Mouse (Mus musculus) embryonic facial prominence, embryonic 15.5 days (tissue): Measurements from ENCODE around the gene Tekt3. TPM values are rescaled to one million over a fixed set of nuclear protein-coding genes. Genes with fewer than 3 reads are reported as not detected.
A peak's percentile ranks its signal among the peaks of the same experiment; 100 is the strongest.

ENCODE experiments used
- ATAC-seq: fragments of 200-750 bp; cut with Nextera tagmentation; 2 replicates; pipeline ENCODE4 v1.8.0; 2017; ENCODE audit warnings: low read depth, moderate TSS enrichment; ENCODE audit not compliant: insufficient number of reproducible peaks, low FRiP score, low TSS enrichment
- H3K27ac ChIP-seq: fragments of 300-500 bp; sonication (generic); replicated peaks from 2 replicates; pipeline ENCODE4 v1.5.1; 2015; ENCODE audit warnings: mild to moderate bottlenecking, inconsistent platforms
- H3K27me3 ChIP-seq: fragments of 300-500 bp; sonication (generic); 2 replicates; pipeline ENCODE4 v1.6.1; 2015; ENCODE audit warnings: inconsistent platforms
- H3K36me3 ChIP-seq: fragments of 300-500 bp; sonication (generic); 2 replicates; pipeline ENCODE4 v1.6.1; 2015; ENCODE audit warnings: mild to moderate bottlenecking, inconsistent platforms
- H3K4me1 ChIP-seq: fragments of 300-500 bp; sonication (generic); 2 replicates; pipeline ENCODE4 v1.6.1; 2015; ENCODE audit warnings: inconsistent platforms
- H3K4me2 ChIP-seq: fragments of 300-500 bp; sonication (generic); replicated peaks from 2 replicates; pipeline ENCODE4 v1.6.1; 2015; ENCODE audit warnings: mild to moderate bottlenecking, inconsistent platforms
- H3K4me3 ChIP-seq: fragments of 300-500 bp; sonication (generic); replicated peaks from 2 replicates; pipeline ENCODE4 v1.5.1; 2015; ENCODE audit warnings: mild to moderate bottlenecking, inconsistent platforms
- H3K9ac ChIP-seq: fragments of 300-500 bp; sonication (generic); 2 replicates; pipeline ENCODE4 v1.6.1; 2015; ENCODE audit warnings: inconsistent platforms
- H3K9me3 ChIP-seq: fragments of 300-500 bp; sonication (generic); replicated peaks from 2 replicates; pipeline ENCODE4 v1.6.1; 2016; ENCODE audit warnings: inconsistent platforms
- WGBS: fragments of 180-500 bp; shearing (Covaris S2); methylation state at CpG from one replicate; pipeline ENCODE4 v1.1.7; 2015; 5-methylcytosine and 5-hydroxymethylcytosine counted together
- polyA plus RNA-seq: library from polyadenylated mRNA; unstranded; fragments of >200 nt; fragmentation: Nextera tagmentation; extraction: Ambion mirVana; gene quantifications from 2 replicates; pipeline ENCODE4 v1.2.1, GENCODE M21; 2015

Gene Tekt3
- 0.09 and 0.63 TPM in 2 replicates for polyA plus RNA-seq

DNA sequence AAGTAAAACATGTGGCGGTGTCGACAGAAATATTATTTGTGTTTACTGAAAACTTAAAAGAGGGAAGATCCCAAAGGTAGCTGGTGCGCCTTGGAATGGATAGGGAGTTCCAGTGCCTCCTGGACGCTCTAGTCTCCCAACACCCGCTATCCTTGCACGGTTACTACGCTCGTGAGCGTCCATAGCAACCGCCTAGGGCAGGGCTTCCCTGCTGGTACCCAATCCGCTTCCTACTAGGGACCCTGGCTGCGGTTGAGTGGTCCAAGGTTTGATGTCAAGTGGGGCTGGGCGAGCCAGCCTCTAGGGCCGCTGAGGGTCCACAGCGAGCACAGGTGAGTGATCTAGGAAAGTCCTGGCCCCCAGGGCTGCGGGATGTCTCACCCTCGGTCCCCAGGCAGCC, at the start of gene Tekt3:
TSS of gene Tekt3 (plus strand) at position 209 of the 400 bp plus-strand sequence.
- no peaks in the 10 kb centered on the region for H3K9me3 ChIP-seq
- H3K4me3 ChIP-seq = no peak within 1 kb of the TSS
- 16% methylated on average over 17 of the region's 17 CpGs for WGBS
- peaks cover 5% of the 10 kb centered on the region for H3K27me3 ChIP-seq
- no peak within 1 kb of the TSS for H3K9ac ChIP-seq
- no peak for ATAC-seq
- H3K4me1 ChIP-seq = peaks cover 9% of the 10 kb centered on the region; the same call in 1 of the 2 replicates
- H3K4me2 ChIP-seq = no peak within 1 kb of the TSS
- H3K27ac ChIP-seq = no peak within 1 kb of the TSS
- no peaks in the 10 kb centered on the region for H3K36me3 ChIP-seq

DNA sequence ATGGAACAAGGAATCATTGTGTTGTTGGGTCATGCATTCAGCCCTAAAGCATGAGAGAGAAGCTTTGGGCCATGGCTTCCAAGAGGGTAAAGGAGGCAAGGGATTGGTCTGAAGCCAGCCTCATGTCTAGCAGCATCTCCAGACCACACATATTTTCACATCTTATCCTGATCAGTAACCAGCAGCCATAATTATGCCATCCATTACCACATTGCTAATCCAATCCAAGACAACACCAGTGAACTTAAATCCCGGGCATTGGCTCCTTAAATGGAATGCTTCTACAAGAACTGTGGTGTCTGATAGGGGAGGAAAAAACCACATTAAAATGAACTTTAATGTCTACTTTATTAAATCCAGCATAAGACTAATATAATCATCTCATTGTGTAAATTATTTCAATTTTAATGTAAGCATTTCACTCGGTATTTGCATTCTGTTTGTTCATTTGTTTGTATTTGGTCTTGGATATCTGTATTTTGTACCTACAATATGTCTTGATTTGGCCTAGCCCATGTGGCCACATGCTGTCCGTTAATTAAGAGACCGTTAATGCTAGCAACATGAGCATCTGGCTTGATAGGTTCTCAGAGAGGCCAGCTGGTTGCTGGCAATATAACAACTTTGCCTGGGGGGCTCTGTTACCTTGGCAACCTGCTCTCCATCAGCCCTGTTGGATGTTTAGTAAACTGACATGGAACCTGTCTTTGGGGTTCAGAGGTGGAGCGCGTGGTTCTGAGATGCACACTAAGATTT, 43.9 kb upstream of the Tekt3 start:
- Histone ChIP-seq H3K4me3 (no peak overlapping the region), H3K9ac (no peak overlapping the region), H3K27ac (no peak overlapping the region), H3K36me3 (no peaks in the 10 kb centered on the region), H3K4me1 (peaks cover 11% of the 10 kb centered on the region), H3K4me2 (no peak overlapping the region), H3K9me3 (no peaks in the 10 kb centered on the region), H3K27me3 (no peaks in the 10 kb centered on the region)
- 61% methylated on average over 6 of the region's 6 CpGs for WGBS
- ATAC-seq = no peak

DNA sequence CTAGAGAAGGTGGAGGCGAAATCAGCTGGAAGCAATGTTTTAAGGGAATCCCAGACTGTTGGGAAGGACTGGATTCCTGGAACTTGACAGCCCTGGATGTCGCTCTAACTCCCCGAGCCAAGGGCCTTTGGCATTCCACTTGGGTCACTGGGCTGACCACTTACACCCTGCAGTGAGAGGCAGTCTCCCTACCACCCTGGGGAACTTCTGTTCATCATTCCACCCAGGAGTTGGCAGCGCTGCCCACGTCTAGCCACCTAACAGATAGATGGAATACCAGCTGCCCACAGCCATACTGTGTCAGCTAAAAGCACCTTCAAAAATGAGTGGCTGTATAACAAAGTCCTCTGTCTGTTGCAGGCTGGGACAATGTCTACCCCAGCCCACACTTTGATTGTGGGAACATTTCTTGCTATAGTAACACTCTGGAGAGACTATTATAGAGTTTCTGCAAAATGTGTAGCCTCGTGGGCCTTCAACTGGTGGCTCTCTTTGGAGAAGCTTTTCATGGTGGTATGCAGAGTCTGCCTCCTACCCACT, 43.3 kb upstream of the Tekt3 start:
- Histone ChIP-seq H3K9me3 (no peaks in the 10 kb centered on the region), H3K4me3 (no peak overlapping the region), H3K4me1 (peaks cover 11% of the 10 kb centered on the region), H3K4me2 (no peak overlapping the region), H3K9ac (no peak overlapping the region), H3K27ac (no peak overlapping the region), H3K36me3 (no peaks in the 10 kb centered on the region), H3K27me3 (no peaks in the 10 kb centered on the region)
- 80% methylated on average over 6 of the region's 6 CpGs for WGBS
- ATAC-seq = no peak

DNA sequence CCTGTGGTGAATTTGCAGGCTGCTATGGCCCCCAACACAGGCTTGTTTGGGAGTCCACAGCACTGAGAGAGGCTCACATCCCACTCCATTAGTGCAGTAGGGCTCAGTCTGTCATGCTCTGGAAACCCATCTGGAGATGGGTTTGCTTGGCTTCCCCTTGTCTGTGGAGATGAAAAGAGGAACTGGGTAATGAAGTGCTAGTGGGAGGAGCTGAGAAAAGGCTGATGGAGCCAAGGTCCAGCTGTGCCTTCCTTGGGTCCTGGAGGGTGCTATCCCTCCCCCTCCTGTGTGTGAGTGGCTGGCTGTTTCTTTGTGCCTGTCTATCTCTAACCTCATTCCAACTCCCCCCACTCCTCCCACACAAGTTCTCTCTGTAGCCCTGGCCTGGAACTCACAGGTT, 40.8 kb upstream of the Tekt3 start:
- H3K27me3 ChIP-seq = no peaks in the 10 kb centered on the region
- H3K9ac ChIP-seq = no peak overlapping the region
- H3K9me3 ChIP-seq = no peaks in the 10 kb centered on the region
- H3K4me3 ChIP-seq = no peak overlapping the region
- H3K36me3 ChIP-seq = no peaks in the 10 kb centered on the region
- H3K4me2 ChIP-seq = no peak overlapping the region
- H3K4me1 ChIP-seq = peaks cover 11% of the 10 kb centered on the region
- no peak for ATAC-seq
- H3K27ac ChIP-seq = no peak overlapping the region

DNA sequence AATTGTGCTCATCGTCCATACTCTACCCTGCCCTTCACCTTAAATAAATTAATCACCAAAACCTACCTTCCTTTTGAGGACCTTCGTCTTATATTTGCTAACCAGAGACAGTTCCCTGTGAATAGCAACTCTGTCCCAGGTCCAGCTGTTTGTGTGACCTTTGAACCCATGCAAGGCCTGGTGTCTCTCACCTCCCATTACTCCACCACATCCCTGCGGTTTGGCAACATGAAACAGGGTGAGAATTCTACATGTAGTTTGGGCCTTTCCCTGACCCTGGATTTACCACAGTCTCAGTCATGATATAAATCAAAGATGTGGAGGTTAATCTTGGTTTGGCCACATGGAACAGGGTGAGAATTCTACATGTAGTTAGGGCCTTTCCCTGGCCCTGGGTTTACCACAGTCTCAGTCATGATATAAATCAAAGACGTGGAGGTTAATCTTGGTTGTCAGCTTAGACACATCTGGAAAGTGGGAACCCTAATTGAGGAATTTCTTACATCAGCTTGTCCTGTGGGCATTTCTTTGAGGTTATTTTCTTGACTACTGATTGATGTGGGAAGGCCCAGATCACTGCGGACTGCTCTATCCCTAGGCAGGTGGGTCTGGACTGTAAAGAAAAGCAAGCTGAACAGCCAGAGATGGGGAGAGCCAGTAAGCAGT, 40.2 kb upstream of the Tekt3 start:
- WGBS = 38% methylated on average over 5 of the region's 5 CpGs
- Histone ChIP-seq H3K9me3 (no peaks in the 10 kb centered on the region), H3K9ac (no peak overlapping the region), H3K27me3 (no peaks in the 10 kb centered on the region), H3K27ac (no peak overlapping the region), H3K4me2 (no peak overlapping the region), H3K4me3 (no peak overlapping the region), H3K4me1 (peaks cover 11% of the 10 kb centered on the region), H3K36me3 (no peaks in the 10 kb centered on the region)
- peak; percentile 46; the same call in 1 of the 2 replicates for ATAC-seq

DNA sequence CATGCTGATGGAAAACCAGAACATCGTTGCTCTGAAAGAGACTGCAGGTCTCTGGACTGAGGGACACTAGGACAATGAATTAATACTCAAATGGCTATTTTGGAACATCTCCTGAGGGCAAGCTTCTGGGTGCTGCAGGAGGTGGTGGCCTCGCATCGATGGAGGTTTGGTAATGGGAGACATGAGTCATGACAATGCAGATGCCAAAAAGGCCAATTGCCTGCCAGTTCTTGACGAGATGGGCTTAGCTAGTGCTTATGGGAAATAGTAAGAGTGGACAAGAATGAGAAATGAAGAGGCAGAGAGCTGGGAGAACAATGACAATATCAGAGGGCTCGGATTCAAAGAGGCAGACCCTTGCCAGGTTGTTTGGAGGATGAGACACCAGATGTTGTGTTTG, 38.0 kb upstream of the Tekt3 start:
- no peaks in the 10 kb centered on the region for H3K9me3 ChIP-seq
- peaks cover 11% of the 10 kb centered on the region for H3K4me1 ChIP-seq
- no peak overlapping the region for H3K4me3 ChIP-seq
- H3K36me3 ChIP-seq = no peaks in the 10 kb centered on the region
- WGBS = 71% methylated on average over 5 of the region's 5 CpGs
- no peak overlapping the region for H3K27ac ChIP-seq
- ATAC-seq = no peak
- H3K9ac ChIP-seq = no peak overlapping the region
- H3K4me2 ChIP-seq = no peak overlapping the region
- H3K27me3 ChIP-seq = no peaks in the 10 kb centered on the region

DNA sequence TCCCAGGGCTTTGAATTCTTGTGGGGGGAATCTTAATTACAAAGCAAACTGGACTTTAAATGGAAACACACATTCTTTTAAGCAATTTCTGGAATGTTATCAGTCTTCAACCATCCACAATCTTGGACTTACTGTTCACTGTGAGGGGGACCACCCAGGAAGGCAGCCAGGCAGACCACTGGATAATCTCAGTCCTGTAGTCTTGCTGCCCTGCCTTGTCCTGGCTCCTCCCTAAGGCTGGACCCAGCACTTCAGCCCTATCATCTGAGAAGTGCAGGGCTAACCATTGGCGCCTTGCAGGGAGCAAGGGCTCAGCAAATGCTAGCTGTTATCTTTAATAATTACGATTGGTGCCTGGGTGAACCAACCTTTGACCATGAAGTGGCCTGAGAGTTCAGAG, 37.3 kb upstream of the Tekt3 start:
- no peaks in the 10 kb centered on the region for H3K27me3 ChIP-seq
- no peak overlapping the region for H3K9ac ChIP-seq
- no peaks in the 10 kb centered on the region for H3K36me3 ChIP-seq
- ATAC-seq = no peak
- H3K4me1 ChIP-seq = peaks cover 11% of the 10 kb centered on the region
- 50% methylated on average over 2 of the region's 2 CpGs for WGBS
- no peaks in the 10 kb centered on the region for H3K9me3 ChIP-seq
- no peak overlapping the region for H3K4me2 ChIP-seq
- H3K4me3 ChIP-seq = no peak overlapping the region
- no peak overlapping the region for H3K27ac ChIP-seq

DNA sequence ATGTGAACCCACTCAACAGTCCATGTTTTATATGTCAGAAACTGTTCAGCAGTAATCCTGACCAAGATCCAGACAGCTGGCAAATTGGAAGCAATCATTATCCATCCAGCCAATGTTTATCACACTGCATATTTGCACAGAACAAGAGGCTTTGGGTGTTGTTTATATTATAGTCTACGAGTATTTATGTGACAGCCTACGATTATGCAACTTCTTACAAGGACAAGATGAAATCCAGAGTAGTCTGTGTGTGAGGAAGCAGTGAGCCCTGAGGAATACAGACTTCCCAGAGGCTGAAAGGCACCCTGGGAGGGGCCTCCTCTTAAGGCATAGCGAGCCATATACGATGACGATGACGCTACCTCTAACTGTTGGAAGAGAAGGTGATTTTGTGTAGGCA, 36.0 kb upstream of the Tekt3 start:
- no peak overlapping the region for H3K9ac ChIP-seq
- no peak overlapping the region for H3K4me3 ChIP-seq
- H3K9me3 ChIP-seq = no peaks in the 10 kb centered on the region
- H3K27ac ChIP-seq = no peak overlapping the region
- 62% methylated on average over 6 of the region's 6 CpGs for WGBS
- ATAC-seq = no peak
- no peak overlapping the region for H3K4me2 ChIP-seq
- no peaks in the 10 kb centered on the region for H3K36me3 ChIP-seq
- no peaks in the 10 kb centered on the region for H3K27me3 ChIP-seq
- H3K4me1 ChIP-seq = peaks cover 9% of the 10 kb centered on the region

DNA sequence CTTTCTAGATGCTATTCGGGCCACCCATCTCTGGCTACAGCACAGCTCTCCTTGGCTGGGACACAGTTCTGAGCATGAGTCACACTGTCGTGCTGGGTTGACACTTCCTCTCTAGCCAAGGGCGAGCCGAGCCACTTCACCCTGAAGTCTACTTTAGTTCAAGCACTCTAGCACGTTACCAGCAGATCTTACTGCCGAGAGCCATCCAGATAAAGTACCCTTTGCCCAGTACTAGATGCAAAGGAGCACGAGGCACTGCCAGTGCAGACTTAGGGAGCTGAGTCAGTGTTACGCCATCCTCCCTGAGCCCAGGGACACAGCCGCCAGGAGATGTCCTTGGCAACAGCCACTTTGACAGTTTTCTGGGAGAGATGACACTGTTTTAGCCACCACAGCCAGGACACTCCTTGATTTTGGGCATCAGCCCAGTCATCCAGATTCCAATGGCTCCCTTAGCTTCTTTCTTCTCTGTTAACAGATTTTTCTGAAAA, 34.8 kb upstream of the Tekt3 start:
- ATAC-seq = no peak
- WGBS = 84% methylated on average over 9 of the region's 9 CpGs
- 0 out of 2 replicates have a peak, but pooled peaks cover 4% of the 10 kb centered on the region for H3K4me1 ChIP-seq

DNA sequence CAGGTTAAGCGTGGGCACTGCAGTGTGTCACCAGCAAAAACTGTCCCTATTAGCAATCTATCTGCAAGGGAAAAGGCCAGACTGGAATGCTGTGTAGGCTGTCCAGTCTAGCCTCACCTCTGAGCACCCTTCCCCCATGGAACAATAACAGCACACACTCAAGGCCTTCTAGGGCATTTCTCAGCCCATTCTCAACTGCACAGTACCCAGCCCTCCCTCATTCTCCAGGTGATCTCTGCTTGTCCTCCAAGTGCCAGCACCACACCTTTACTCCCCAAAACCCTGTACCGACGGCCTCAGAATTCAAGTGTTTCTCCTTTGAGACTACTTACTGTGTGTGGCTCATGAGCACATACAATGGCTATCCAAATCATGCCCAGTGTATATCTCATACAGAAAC, 33.3 kb upstream of the Tekt3 start:
- Histone ChIP-seq H3K27ac (no peak overlapping the region), H3K9me3 (no peaks in the 10 kb centered on the region), H3K36me3 (no peaks in the 10 kb centered on the region), H3K27me3 (no peaks in the 10 kb centered on the region), H3K4me2 (no peak overlapping the region), H3K4me1 (0 out of 2 replicates have a peak, but pooled peaks cover 4% of the 10 kb centered on the region), H3K9ac (no peak overlapping the region), H3K4me3 (no peak overlapping the region)
- WGBS = 87% methylated on average over 3 of the region's 3 CpGs
- no peak for ATAC-seq

More for the DNA sequence above, 34.8 kb upstream of the Tekt3 start:
- Histone ChIP-seq H3K36me3 (no peaks in the 10 kb centered on the region), H3K27me3 (no peaks in the 10 kb centered on the region), H3K27ac (no peak overlapping the region), H3K4me2 (no peak overlapping the region), H3K9ac (no peak overlapping the region), H3K4me3 (no peak overlapping the region), H3K9me3 (no peaks in the 10 kb centered on the region)

DNA sequence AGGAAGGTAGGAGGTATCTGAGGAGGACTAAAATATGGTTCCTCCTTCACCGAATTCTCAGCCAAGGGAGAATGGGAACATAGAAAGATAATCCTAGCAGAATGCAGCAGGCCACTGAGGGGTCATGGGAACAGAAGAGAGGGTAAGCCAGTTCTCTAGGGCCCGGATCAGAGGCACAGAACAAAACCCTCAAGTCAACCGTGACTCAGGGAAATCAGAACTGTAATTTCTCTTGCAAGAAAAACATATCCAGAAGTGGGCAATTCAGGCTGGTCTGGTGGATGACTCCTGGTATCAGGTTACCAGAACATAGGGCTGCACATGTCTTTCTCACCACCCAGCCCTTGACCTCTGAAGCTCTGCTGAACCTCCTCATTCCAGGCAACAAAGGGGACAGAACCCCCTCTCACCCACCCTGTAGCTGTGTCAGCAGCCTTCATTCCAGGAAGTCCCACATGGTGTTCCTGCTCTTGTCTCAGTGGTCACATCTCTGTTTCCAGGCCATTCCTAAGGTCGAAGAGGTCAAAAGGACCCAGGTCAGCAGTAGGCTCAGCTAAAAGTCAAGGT, 32.2 kb upstream of the Tekt3 start:
- Histone ChIP-seq H3K4me3 (no peak overlapping the region), H3K9me3 (no peaks in the 10 kb centered on the region), H3K36me3 (no peaks in the 10 kb centered on the region), H3K9ac (no peak overlapping the region), H3K4me2 (no peak overlapping the region), H3K27ac (no peak overlapping the region), H3K27me3 (no peaks in the 10 kb centered on the region), H3K4me1 (0 out of 2 replicates have a peak, but pooled peaks cover 4% of the 10 kb centered on the region)
- no peak for ATAC-seq
- WGBS = 56% methylated on average over 4 of the region's 4 CpGs
